Mouse (Mus musculus) urinary bladder, postnatal 14 days (tissue): ENCODE measurements around the gene 4921517D22Rik.
"Not testable (repeated sequence)": the region's sequence is repeated elsewhere in the genome, so short reads cannot be mapped to it uniquely, and the experiment has no call there.

ENCODE experiments used
- DNase-seq: peaks from one replicate; pipeline ENCODE4 v3.0.0; 2021; ENCODE audit warnings: low spot score

The 4921517D22Rik gene

GRCm38 (mm10) chr13:59694008-59694407 is at the start of gene 4921517D22Rik:
Gene 4921517D22Rik (minus strand): TSS chr13:59694108.
- DNase-seq, result no peak

- peak; percentile 11 for DNase-seq
These were observed 47.8 kb upstream of the 4921517D22Rik start for GRCm38 (mm10) chr13:59741697-59742096.

- DNase-seq, result no peak
These were observed 47.2 kb upstream of the 4921517D22Rik start for GRCm38 (mm10) chr13:59741096-59741495.

GRCm38 (mm10) chr13:59739397-59739796 is 45.5 kb upstream of the 4921517D22Rik start:
- DNase-seq, result no peak

GRCm38 (mm10) chr13:59738455-59738854 is 44.5 kb upstream of the 4921517D22Rik start:
- no peak for DNase-seq

- no peak for DNase-seq
These were observed 41.3 kb upstream of the 4921517D22Rik start for GRCm38 (mm10) chr13:59735190-59735589.

- DNase-seq, result peak; percentile 14
These were observed 40.4 kb upstream of the 4921517D22Rik start for GRCm38 (mm10) chr13:59734347-59734746.

GRCm38 (mm10) chr13:59733936-59734335 is 40.0 kb upstream of the 4921517D22Rik start:
- no peak for DNase-seq

- DNase-seq, result no peak
These were observed 37.7 kb upstream of the 4921517D22Rik start, which contains the start of gene Spata31d1d for GRCm38 (mm10) chr13:59731652-59732051. Gene Spata31d1d (minus strand): TSS chr13:59731752.

- DNase-seq, result peak; percentile 81
These were observed 34.6 kb upstream of the 4921517D22Rik start for GRCm38 (mm10) chr13:59728378-59729093.

GRCm38 (mm10) chr13:59726139-59726867 is 32.4 kb upstream of the 4921517D22Rik start:
- no peak for DNase-seq

GRCm38 (mm10) chr13:59722089-59722488 is 28.2 kb upstream of the 4921517D22Rik start:
- DNase-seq, result not testable (repeated sequence)

GRCm38 (mm10) chr13:59719475-59719874 is 25.6 kb upstream of the 4921517D22Rik start:
- DNase-seq, result no peak

GRCm38 (mm10) chr13:59718857-59719440 is 25.0 kb upstream of the 4921517D22Rik start:
- DNase-seq, result not testable (repeated sequence)

GRCm38 (mm10) chr13:59713710-59714109 is 19.8 kb upstream of the 4921517D22Rik start:
- no peak for DNase-seq

- not testable (repeated sequence) for DNase-seq
These were observed 18.1 kb upstream of the 4921517D22Rik start, which contains the start of gene Spata31d1b for GRCm38 (mm10) chr13:59711984-59712383. Gene Spata31d1b (plus strand): TSS chr13:59712284.

GRCm38 (mm10) chr13:59710230-59710629 is 16.3 kb upstream of the 4921517D22Rik start, which contains the start of gene Spata31d1a:
Gene Spata31d1a (minus strand): TSS chr13:59710330.
- DNase-seq, result no peak

- DNase-seq, result no peak
These were observed 10.7 kb upstream of the 4921517D22Rik start for GRCm38 (mm10) chr13:59704562-59704961.

GRCm38 (mm10) chr13:59703514-59703913 is 9.6 kb upstream of the 4921517D22Rik start:
- DNase-seq, result no peak

GRCm38 (mm10) chr13:59700137-59700536 is 6.2 kb upstream of the 4921517D22Rik start:
- not testable (repeated sequence) for DNase-seq

- DNase-seq, result no peak
These were observed 5.2 kb upstream of the 4921517D22Rik start for GRCm38 (mm10) chr13:59699131-59699530.

GRCm38 (mm10) chr13:59695781-59696180 is 1.9 kb upstream of the 4921517D22Rik start:
- no peak for DNase-seq
